Comparison of ENCODE assay signal across 9 mouse cellular contexts in the genomic region with DNA sequence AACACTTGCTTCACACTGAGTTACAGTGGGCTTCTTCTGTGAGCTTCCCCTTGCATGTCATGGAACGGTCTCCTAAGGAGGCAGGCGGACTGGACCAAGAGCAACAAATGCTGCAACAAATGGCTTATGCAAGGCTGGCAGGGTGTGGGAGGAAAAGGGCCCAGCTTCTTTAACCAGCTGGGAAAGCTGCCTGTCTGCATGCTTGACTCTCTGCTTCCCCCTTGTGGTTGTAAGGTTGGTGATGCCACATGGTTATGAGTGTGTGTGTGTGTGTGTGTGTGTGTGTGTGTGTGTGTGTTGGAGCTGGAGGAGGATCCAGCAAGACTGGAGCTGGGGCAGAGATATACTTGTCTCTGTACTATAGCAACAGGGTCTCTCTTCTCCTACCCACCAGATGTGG. TPM values are rescaled to one million over a fixed set of nuclear protein-coding genes. Genes with fewer than 3 reads are reported as not detected.
A peak's percentile ranks its signal among the peaks of the same experiment; 100 is the strongest.
DNase-seq lines count a peak whose midpoint lies in the region; ATAC-seq lines count a peak whose summit lies in the region.
"Had no signal": no experiment of that assay in that cellular context is flagged by ENCODE, and none has a peak within 500 bp of the region (broad histone marks: within the 10 kb centered on the region; RNA-seq: fewer than 3 reads in every experiment).

No protein-coding gene starts in this region.

- ATAC-seq in embryonic facial prominence, embryonic 14.5 days (ENCODE audit: low read depth), result peak; percentile 37; the same call in 1 of the 2 replicates
- ATAC-seq in kidney, embryonic 16.5 days (ENCODE audit: low FRiP score, low TSS enrichment), result peak; percentile 69; the same call in 1 of the 2 replicates
- ATAC-seq in limb, embryonic 15.5 days (ENCODE audit: insufficient number of reproducible peaks, low FRiP score, low TSS enrichment, low read depth), result peak; percentile 31

- peak overlapping the region; percentile 30; the same call in 1 of the 2 replicates for H3K27ac ChIP-seq in embryonic facial prominence, embryonic 14.5 days (replicated peaks; ENCODE audit: low read depth, low read length)
- H3K27ac ChIP-seq in kidney, embryonic 16.5 days (ENCODE audit: low read length), result peak overlapping the region; percentile 48
- H3K27ac ChIP-seq in limb, embryonic 15.5 days, result peak overlapping the region; percentile 72

- H3K4me1 ChIP-seq in embryonic facial prominence, embryonic 14.5 days (ENCODE audit: control insufficient read depth, insufficient read depth, low read length), result peaks cover 9% of the 10 kb centered on the region
- peaks cover 7% of the 10 kb centered on the region for H3K4me1 ChIP-seq in kidney, embryonic 16.5 days (ENCODE audit: insufficient read depth, low read length)
- H3K4me1 ChIP-seq in limb, embryonic 15.5 days, result peaks cover 18% of the 10 kb centered on the region

- WGBS in embryonic facial prominence, embryonic 14.5 days, result 22% methylated on average over 2 of the region's 2 CpGs
- 11% methylated on average over 2 of the region's 2 CpGs for WGBS in kidney, embryonic 16.5 days
- WGBS in limb, embryonic 15.5 days, result 3% methylated on average over 2 of the region's 2 CpGs

- H3K36me3 ChIP-seq in embryonic facial prominence, embryonic 14.5 days (ENCODE audit: control insufficient read depth, insufficient read depth, low read length), result no peaks in the 10 kb centered on the region
- no peaks in the 10 kb centered on the region for H3K36me3 ChIP-seq in kidney, embryonic 16.5 days (ENCODE audit: insufficient read depth, low read length)
- no peaks in the 10 kb centered on the region for H3K36me3 ChIP-seq in limb, embryonic 15.5 days

- H3K4me2 ChIP-seq in embryonic facial prominence, embryonic 14.5 days (ENCODE audit: low read depth, low read length), result no peak overlapping the region
- no peak overlapping the region for H3K4me2 ChIP-seq in kidney, embryonic 16.5 days (replicated peaks; ENCODE audit: low read depth, low read length)
- no peak overlapping the region for H3K4me2 ChIP-seq in limb, embryonic 15.5 days

- H3K4me3 ChIP-seq in embryonic facial prominence, embryonic 14.5 days (ENCODE audit: low read depth, low read length), result no peak overlapping the region
- H3K4me3 ChIP-seq in kidney, embryonic 16.5 days (ENCODE audit: low read length), result no peak overlapping the region
- no peak overlapping the region for H3K4me3 ChIP-seq in limb, embryonic 15.5 days
- H3K4me3 ChIP-seq: megakaryocyte, embryonic 14.5 days had no signal

- peak; percentile 91 for DNase-seq in CD4-positive, CD25-positive, alpha-beta regulatory T cell, adult 2 months (ENCODE audit: low read depth, low spot score)
- peak; percentile 92 for DNase-seq in adrenal gland, postnatal 14 days
- peak; percentile 94 for DNase-seq in embryonic facial prominence, embryonic 14.5 days (ENCODE audit: low spot score)
- DNase-seq in heart, adult 8-10 months (ENCODE audit: low spot score), result peak; percentile 90
- peak; percentile 65 to 71 for DNase-seq in natural killer cell, adult 2 months (ENCODE audit: low spot score in 2 of 2)
- peak; percentile 79 for DNase-seq in testis, postnatal 14 days (ENCODE audit: low spot score)

- H3K27me3 ChIP-seq in embryonic facial prominence, embryonic 14.5 days (replicated peaks; ENCODE audit: control insufficient read depth, insufficient read depth, low read length), result no peaks in the 10 kb centered on the region
- no peaks in the 10 kb centered on the region for H3K27me3 ChIP-seq in kidney, embryonic 16.5 days (ENCODE audit: insufficient read depth, low read length)
- no peaks in the 10 kb centered on the region for H3K27me3 ChIP-seq in limb, embryonic 15.5 days

- no peak overlapping the region for H3K9ac ChIP-seq in embryonic facial prominence, embryonic 14.5 days (ENCODE audit: low read depth, low read length)
- no peak overlapping the region for H3K9ac ChIP-seq in kidney, embryonic 16.5 days (replicated peaks; ENCODE audit: low read length)
- no peak overlapping the region for H3K9ac ChIP-seq in limb, embryonic 15.5 days

- H3K9me3 ChIP-seq in embryonic facial prominence, embryonic 14.5 days (ENCODE audit: control insufficient read depth, low read length), result no peaks in the 10 kb centered on the region
- H3K9me3 ChIP-seq in kidney, embryonic 16.5 days (ENCODE audit: low read length), result no peaks in the 10 kb centered on the region
- no peaks in the 10 kb centered on the region for H3K9me3 ChIP-seq in limb, embryonic 15.5 days
- H3K9me3 ChIP-seq: megakaryocyte, embryonic 14.5 days had no signal

RNA-seq across cellular contexts. Expression of a gene that starts 23.1 kb away (rescaled TPM):
- 0.52 and 0.90 TPM in 2 replicates for total RNA-seq in adrenal gland, postnatal 14 days (2021)
- polyA plus RNA-seq in embryonic facial prominence, embryonic 14.5 days (2014; fragmentation: Nextera tagmentation; extraction: Ambion mirVana), result 0.81 and 1.0 TPM in 2 replicates
- total RNA-seq in heart, adult 8-10 months (2022), result under 1 TPM; 0.06 to 0.43 (median 0.16) TPM
- 0.17 and 0.22 TPM in 2 replicates for polyA plus RNA-seq in kidney, embryonic 16.5 days (2015; fragmentation: Nextera tagmentation; extraction: Ambion mirVana)
- polyA plus RNA-seq in limb, embryonic 15.5 days (2015; fragmentation: Nextera tagmentation; extraction: Ambion mirVana), result 1.9 and 2.1 TPM in 2 replicates

RNA-seq across cellular contexts. Expression of a gene that starts 24.9 kb away (rescaled TPM):
- 112 and 219 TPM in 2 replicates for total RNA-seq in adrenal gland, postnatal 14 days (2021)
- polyA plus RNA-seq in embryonic facial prominence, embryonic 14.5 days (2014; fragmentation: Nextera tagmentation; extraction: Ambion mirVana), result 966 and 1,068 TPM in 2 replicates
- total RNA-seq in heart, adult 8-10 months (2022), result 10 to 100 TPM; 79.9 to 86.6 (median 84.1) TPM
- 771 and 832 TPM in 2 replicates for polyA plus RNA-seq in kidney, embryonic 16.5 days (2015; fragmentation: Nextera tagmentation; extraction: Ambion mirVana)
- 1,243 and 1,296 TPM in 2 replicates for polyA plus RNA-seq in limb, embryonic 15.5 days (2015; fragmentation: Nextera tagmentation; extraction: Ambion mirVana)

RNA-seq across cellular contexts. Expression of a gene that starts 42.0 kb away (rescaled TPM):
- total RNA-seq in adrenal gland, postnatal 14 days (2021), result 52.0 and 70.5 TPM in 2 replicates
- polyA plus RNA-seq in embryonic facial prominence, embryonic 14.5 days (2014; fragmentation: Nextera tagmentation; extraction: Ambion mirVana), result 181 and 201 TPM in 2 replicates
- 1 to 10 TPM in 2 of 4 experiments, under 1 TPM in 2; 0.41 to 3.2 (median 0.94) TPM for total RNA-seq in heart, adult 8-10 months (2022)
- polyA plus RNA-seq in kidney, embryonic 16.5 days (2015; fragmentation: Nextera tagmentation; extraction: Ambion mirVana), result 213 and 252 TPM in 2 replicates
- polyA plus RNA-seq in limb, embryonic 15.5 days (2015; fragmentation: Nextera tagmentation; extraction: Ambion mirVana), result 162 and 178 TPM in 2 replicates
